8 mouse cellular contexts compared by ENCODE assay signal in genomic region chr10:42477550-42478340, GRCm38 (mm10). TPM values are rescaled to one million over a fixed set of nuclear protein-coding genes. Genes with fewer than 3 reads are reported as not detected.
DNase-seq lines count a peak whose midpoint lies in the region; ATAC-seq and TF ChIP-seq lines count a peak whose summit lies in the region.

No protein-coding gene starts in this region.

- H3K4me2 ChIP-seq in kidney, postnatal 0 days (ENCODE audit: low read length): peak overlapping the region; percentile 63
- H3K4me2 ChIP-seq in embryonic facial prominence, embryonic 13.5 days: peak overlapping the region; percentile 87
- peak overlapping the region; percentile 83 for H3K4me2 ChIP-seq in limb, embryonic 11.5 days (ENCODE audit: low read depth, severe bottlenecking)

- 13% methylated on average over 25 of the region's 25 CpGs for WGBS in kidney, postnatal 0 days
- WGBS in embryonic facial prominence, embryonic 13.5 days: 11% methylated on average over 25 of the region's 25 CpGs
- WGBS in limb, embryonic 11.5 days: 13% methylated on average over 25 of the region's 25 CpGs
- 6% methylated on average over 25 of the region's 25 CpGs for WGBS in small intestine, adult 2 months

- peak overlapping the region; percentile 65 for H3K4me3 ChIP-seq in kidney, postnatal 0 days (replicated peaks; ENCODE audit: low read depth, low read length)
- H3K4me3 ChIP-seq in embryonic facial prominence, embryonic 13.5 days: peak overlapping the region; percentile 79
- H3K4me3 ChIP-seq in limb, embryonic 11.5 days (ENCODE audit: low read depth, low read length): peak overlapping the region; percentile 54
- H3K4me3 ChIP-seq in small intestine, adult 2 months (ENCODE audit: low read depth, low read length): peak overlapping the region; percentile 89

- no peak for TF ChIP-seq POLR2A in small intestine, adult 2 months (IDR thresholded peaks at IDR 0.05; ENCODE audit: low read depth, low read length)

- no peaks in the 10 kb centered on the region for H3K27me3 ChIP-seq in kidney, postnatal 0 days (ENCODE audit: insufficient read depth, low read length)
- no peaks in the 10 kb centered on the region for H3K27me3 ChIP-seq in embryonic facial prominence, embryonic 13.5 days
- H3K27me3 ChIP-seq in limb, embryonic 11.5 days (ENCODE audit: control insufficient read depth, insufficient read depth, low read length): no peaks in the 10 kb centered on the region
- H3K27me3 ChIP-seq in small intestine, adult 2 months (ENCODE audit: control insufficient read depth, insufficient read depth, low read length): no peaks in the 10 kb centered on the region

- no peaks in the 10 kb centered on the region for H3K9me3 ChIP-seq in kidney, postnatal 0 days (replicated peaks; ENCODE audit: low read length)
- peaks cover 5% of the 10 kb centered on the region; the same call in 1 of the 2 replicates for H3K9me3 ChIP-seq in embryonic facial prominence, embryonic 13.5 days
- no peaks in the 10 kb centered on the region for H3K9me3 ChIP-seq in limb, embryonic 11.5 days (ENCODE audit: control insufficient read depth, low read length)

- ATAC-seq in kidney, postnatal 0 days (replicated peaks; ENCODE audit: low FRiP score, low read depth): no peak
- ATAC-seq in embryonic facial prominence, embryonic 13.5 days (ENCODE audit: insufficient number of reproducible peaks, insufficient read depth, low FRiP score, low TSS enrichment, low read depth): peak; percentile 35; the same call in 1 of the 2 replicates
- peak; percentile 32; the same call in 1 of the 2 replicates for ATAC-seq in limb, embryonic 11.5 days (ENCODE audit: insufficient number of reproducible peaks, low FRiP score, low TSS enrichment, low read depth)

- 0 out of 2 replicates have a peak, but pooled peaks cover 8% of the 10 kb centered on the region for H3K4me1 ChIP-seq in kidney, postnatal 0 days (replicated peaks; ENCODE audit: insufficient read depth, low read length)
- peaks cover 12% of the 10 kb centered on the region; the same call in 1 of the 2 replicates for H3K4me1 ChIP-seq in embryonic facial prominence, embryonic 13.5 days
- peaks cover 4% of the 10 kb centered on the region; the same call in 1 of the 2 replicates for H3K4me1 ChIP-seq in limb, embryonic 11.5 days (ENCODE audit: control insufficient read depth, insufficient read depth, low read length)
- peaks cover 5% of the 10 kb centered on the region; the same call in 1 of the 2 replicates for H3K4me1 ChIP-seq in small intestine, adult 2 months (ENCODE audit: control insufficient read depth, insufficient read depth, insufficient read length, low read length)

- no peaks in the 10 kb centered on the region for H3K36me3 ChIP-seq in kidney, postnatal 0 days (ENCODE audit: insufficient read depth, low read length)
- peaks cover 3% of the 10 kb centered on the region; the same call in 1 of the 2 replicates for H3K36me3 ChIP-seq in embryonic facial prominence, embryonic 13.5 days
- H3K36me3 ChIP-seq in limb, embryonic 11.5 days (ENCODE audit: control insufficient read depth, insufficient read depth, low read length): no peaks in the 10 kb centered on the region
- no peaks in the 10 kb centered on the region for H3K36me3 ChIP-seq in small intestine, adult 2 months (ENCODE audit: control insufficient read depth, insufficient read depth, low read length)

- peak overlapping the region; percentile 91 for H3K27ac ChIP-seq in kidney, postnatal 0 days
- H3K27ac ChIP-seq in embryonic facial prominence, embryonic 13.5 days: peak overlapping the region; percentile 93
- H3K27ac ChIP-seq in limb, embryonic 11.5 days (replicated peaks; ENCODE audit: low read depth, low read length): peak overlapping the region; percentile 68
- peak overlapping the region; percentile 96 for H3K27ac ChIP-seq in small intestine, adult 2 months (ENCODE audit: insufficient read depth, low read depth, low read length)

- DNase-seq in kidney, postnatal 0 days (ENCODE audit: low spot score): no peak
- no peak for DNase-seq in kidney, postnatal 14 days
- DNase-seq in MEL-GATA-1-ER (ENCODE audit: extremely low read depth, low read depth): peak; percentile 9
- DNase-seq in limb, embryonic 11.5 days (ENCODE audit: low spot score): no peak
- DNase-seq in adrenal gland, postnatal 25 days: no peak
- DNase-seq in cerebellum, adult 8-10 months: no peak

- no peak for TF ChIP-seq CTCF in kidney, postnatal 0 days (IDR thresholded peaks at IDR 0.05; ENCODE audit: low read depth)
- TF ChIP-seq CTCF in small intestine, adult 2 months (IDR thresholded peaks at IDR 0.05; ENCODE audit: extremely low read depth, insufficient read length, insufficient replicate concordance, low read depth, low read length): no peak

- peak overlapping the region; percentile 72 for H3K9ac ChIP-seq in kidney, postnatal 0 days (ENCODE audit: low read depth, low read length)
- peak overlapping the region; percentile 92 for H3K9ac ChIP-seq in embryonic facial prominence, embryonic 13.5 days
- H3K9ac ChIP-seq in limb, embryonic 11.5 days (ENCODE audit: low read length): peak overlapping the region; percentile 71

RNA-seq across cellular contexts. Expression of gene Afg1l, which starts 0.6 kb away (rescaled TPM):
- polyA plus RNA-seq in kidney, postnatal 0 days (2015; fragmentation: Nextera tagmentation; extraction: Ambion mirVana): 8.3 and 9.6 TPM in 2 replicates
- 6.7 and 7.1 TPM in 2 replicates for polyA plus RNA-seq in embryonic facial prominence, embryonic 13.5 days (2015; fragmentation: Nextera tagmentation; extraction: Ambion mirVana)
- polyA plus RNA-seq in limb, embryonic 11.5 days (2014; fragmentation: Nextera tagmentation; extraction: Ambion mirVana): 4.8 and 5.9 TPM in 2 replicates
- polyA plus RNA-seq in small intestine, adult 2 months (2012; rRNA removed): 1.1 and 2.6 TPM in 2 replicates
- 18.5 and 19.6 TPM in 2 replicates for total RNA-seq in adrenal gland, postnatal 25 days (2021)

RNA-seq across cellular contexts. Expression of gene Snx3, which starts 24.1 kb away (rescaled TPM):
- polyA plus RNA-seq in kidney, postnatal 0 days (2015; fragmentation: Nextera tagmentation; extraction: Ambion mirVana): 326 and 345 TPM in 2 replicates
- 307 and 355 TPM in 2 replicates for polyA plus RNA-seq in embryonic facial prominence, embryonic 13.5 days (2015; fragmentation: Nextera tagmentation; extraction: Ambion mirVana)
- 238 and 248 TPM in 2 replicates for polyA plus RNA-seq in limb, embryonic 11.5 days (2014; fragmentation: Nextera tagmentation; extraction: Ambion mirVana)
- 104 and 213 TPM in 2 replicates for polyA plus RNA-seq in small intestine, adult 2 months (2012; rRNA removed)
- 212 and 272 TPM in 2 replicates for total RNA-seq in adrenal gland, postnatal 25 days (2021)
